Mouse (Mus musculus): ENCODE results near the gene Avil.
A peak's percentile ranks its signal among the peaks of the same experiment; 100 is the strongest.

Gene Avil

DNA sequence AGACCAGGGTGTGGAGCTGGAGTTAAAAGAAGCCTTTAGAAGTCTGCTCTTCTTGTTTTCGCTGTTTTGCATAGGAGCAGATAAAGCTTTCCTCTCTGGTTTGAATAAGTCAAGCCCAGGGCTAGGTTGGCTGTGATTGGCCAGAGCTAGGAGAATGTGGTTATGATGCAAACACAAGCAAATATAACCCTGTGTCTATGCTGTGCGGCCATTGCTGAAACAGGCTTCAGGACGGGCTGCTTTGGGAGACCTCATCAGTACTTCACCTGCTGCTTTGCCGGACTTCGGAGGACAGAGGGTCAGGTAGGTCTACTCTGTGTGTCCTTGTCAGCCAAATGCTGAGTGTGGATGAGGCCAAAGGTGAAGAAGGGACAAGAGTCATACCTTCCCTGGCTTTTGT is at the start of gene Avil:
TSS of gene Avil (plus strand) at position 181 of the 400 bp plus-strand sequence.
- DNase-seq, result no peak

DNA sequence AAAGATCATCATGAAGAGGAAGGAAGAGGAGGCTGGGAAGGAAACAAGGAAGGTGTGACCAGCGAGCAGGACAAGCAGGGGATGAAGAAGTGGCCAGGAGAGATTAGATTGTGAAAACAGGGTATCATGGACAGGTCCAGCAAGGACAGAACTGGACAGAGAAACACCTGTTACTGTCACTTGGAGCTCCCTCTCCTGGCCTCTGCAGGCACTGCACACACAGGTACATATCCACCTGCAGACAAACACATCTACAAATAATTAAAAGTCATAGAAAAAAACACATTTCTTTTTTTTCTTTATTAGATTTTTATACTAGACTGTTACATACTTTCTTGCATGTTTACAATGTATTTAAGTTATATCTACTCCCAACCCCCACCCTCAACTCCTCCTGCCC is 48.1 kb upstream of the Avil start:
- DNase-seq, result no peak

DNA sequence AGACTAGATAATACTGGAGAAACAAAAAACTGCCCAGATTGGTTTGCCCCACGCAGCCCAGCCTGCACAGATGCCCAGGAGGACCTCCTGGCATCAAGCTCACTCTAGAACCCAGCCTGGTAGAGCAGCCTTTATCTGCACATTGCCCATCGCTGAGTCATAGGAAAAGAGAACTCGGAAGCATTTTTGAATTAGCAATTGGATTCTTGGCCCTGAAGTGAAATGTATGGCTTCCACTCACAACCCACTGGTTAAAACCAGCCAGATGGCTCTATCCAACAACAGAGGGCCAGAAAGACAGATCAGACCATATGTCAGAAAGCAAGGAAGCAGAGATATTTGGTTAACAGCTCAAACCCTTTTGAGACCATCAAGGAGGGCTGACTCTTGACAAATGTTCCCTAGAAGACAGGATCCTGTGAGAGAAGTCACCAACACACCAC is 47.5 kb upstream of the Avil start:
- peak; percentile 86 for DNase-seq

DNA sequence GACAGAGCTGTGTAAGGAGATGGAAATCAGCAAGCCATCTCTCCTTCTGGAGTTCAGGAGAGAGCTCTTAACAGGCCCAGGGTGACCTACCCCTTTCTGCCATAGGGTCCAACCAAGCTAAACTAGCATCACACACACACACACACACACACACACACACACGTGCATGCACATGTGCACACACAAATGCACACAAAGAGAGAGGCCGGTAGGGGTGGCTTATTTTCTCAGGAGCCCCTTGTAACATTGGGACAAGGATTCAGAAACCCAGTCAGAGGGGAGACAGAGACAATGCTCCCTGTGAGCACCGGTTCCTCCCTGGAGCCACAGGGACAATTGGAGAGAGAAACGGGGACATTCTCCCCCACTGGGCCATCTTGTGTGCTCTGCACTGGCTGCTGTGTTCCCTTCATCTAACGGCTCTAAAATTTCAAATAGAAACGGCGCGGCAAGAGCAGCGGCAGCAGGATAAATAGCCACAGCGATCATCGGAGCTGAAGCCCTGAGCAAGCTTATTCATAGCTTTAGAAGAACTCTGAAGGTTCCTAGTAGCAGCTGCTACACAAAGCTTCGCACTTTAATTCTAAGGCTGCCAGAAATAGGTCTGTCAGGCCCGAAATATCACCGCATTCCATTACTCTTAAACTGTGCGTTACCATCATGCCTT is 43.7 kb upstream of the Avil start:
- peak; percentile 70 for DNase-seq

DNA sequence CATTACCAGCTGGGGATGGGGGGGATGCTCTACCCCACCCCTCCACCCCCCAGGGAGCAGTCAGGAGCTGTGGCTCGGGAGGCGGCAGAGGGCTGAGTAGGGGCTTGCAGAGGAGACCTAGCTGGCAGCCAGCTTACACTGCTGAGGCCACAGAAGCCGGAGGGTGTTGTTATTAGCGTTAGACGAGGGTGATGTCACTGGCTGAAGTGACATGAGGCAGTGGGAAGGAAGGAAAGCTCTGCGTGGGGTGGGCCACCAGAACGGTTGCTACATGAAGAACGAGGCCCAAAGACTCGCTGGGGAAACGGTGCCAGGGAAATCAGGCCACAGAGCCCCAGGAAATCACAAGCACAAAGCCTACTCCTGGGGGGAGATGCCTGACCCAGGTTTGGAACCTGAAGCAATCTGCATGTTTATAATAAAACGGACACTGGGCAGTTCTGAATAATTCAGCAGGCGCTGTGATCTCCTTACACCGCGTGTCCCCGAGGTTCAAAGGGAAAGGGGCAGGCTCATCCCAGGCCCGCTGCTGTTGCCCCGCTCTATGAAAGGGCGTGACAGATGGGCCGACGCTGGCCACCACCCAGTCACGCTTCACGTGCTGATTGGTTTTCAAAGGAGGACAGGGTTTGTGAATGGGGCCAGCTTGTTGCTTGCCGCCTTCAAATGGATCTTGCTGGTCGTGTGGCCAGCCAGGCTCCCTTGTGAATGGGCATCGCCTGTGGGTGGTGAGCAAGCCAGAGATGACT is 43.0 kb upstream of the Avil start:
- DNase-seq, result peak; percentile 71

DNA sequence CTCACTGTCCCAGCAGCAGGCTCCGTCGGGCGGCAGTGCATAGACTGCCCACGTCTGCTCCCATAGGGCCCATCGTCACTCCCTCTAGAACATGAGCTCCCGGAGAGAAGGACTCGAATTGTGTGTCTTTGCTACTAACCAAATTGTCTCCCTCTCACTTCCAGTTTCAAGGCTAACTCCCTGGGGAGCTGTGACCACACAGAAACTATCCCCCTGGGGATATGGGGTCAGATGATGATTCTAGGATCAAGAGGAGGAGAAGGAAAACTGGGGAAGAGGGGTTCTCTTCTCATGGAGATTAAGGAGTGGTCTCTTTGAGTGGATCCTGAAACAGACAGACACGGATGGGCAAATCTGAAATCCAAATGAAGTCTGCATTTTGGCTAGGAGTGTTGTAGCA is 40.0 kb upstream of the Avil start:
- no peak for DNase-seq

DNA sequence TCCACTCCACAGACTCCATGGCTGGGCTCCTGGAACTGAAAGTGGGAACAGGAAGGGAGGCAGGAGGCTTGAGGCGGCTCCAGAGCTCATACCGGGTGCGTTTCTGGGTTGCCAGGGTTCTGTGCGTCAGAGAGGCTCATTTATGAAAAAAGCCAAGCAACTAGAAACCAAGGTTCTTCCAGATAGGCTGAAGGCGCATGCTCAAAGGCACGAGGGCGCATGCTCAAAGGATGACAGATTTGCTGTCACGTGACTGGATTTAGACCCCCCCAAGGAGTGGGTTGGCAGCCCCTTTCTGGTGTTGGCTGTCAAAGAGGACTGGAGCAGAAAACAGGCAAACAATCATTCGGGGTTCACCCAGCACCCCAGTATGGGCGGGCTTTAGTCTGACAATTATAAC is 38.8 kb upstream of the Avil start:
- peak; percentile 71 for DNase-seq

DNA sequence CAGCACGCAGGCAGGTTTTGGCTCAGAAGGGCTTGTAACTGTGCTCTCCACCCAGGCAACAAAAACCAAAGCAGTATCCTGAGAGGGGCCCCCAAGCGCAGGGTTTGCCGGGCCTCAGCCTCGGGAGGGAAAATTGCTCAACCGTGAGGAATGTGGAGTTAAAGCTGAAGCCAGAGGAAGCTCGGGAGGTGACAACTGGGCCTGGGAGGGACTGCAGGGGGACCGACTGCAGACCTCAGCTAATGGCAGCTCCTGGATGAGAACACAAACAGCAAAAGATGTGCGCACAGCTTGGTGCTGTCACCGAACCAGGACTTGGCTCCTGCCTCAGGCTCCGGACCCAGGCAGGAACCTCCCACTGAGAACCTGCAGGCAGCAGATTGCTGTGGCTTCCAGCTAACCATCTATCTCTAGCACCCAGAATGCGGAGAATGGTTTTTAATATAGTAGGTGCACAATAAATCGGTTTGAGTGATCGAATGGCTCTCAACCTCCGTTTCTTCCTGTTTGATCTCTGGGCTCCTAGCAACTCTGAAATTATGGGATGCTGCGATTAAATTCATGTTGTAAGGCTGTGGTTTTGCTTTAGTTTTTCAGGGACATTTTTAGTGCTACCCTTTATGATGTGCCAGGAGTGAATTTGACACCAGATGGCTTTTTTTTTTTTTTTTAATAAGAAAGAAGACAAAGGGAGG is 38.1 kb upstream of the Avil start:
- peak; percentile 61 for DNase-seq

DNA sequence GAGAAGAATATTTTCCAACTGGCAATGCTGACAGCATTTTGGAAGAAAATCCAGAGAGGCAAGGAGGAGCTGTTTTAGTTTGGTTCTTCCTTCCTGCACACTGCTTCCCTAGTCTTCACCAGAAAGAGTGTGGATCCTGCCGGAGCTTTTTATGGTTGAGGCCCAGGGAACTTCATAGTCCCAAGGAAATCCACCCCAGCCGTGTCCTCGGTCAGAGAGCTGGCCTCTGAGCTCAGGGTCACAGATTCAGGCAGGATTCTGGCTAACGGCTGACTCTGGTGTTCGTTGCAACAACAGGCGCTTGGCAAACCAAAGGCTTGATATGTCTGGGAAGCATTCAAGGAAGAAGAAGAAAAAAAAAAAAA is 37.6 kb upstream of the Avil start:
- no peak for DNase-seq

DNA sequence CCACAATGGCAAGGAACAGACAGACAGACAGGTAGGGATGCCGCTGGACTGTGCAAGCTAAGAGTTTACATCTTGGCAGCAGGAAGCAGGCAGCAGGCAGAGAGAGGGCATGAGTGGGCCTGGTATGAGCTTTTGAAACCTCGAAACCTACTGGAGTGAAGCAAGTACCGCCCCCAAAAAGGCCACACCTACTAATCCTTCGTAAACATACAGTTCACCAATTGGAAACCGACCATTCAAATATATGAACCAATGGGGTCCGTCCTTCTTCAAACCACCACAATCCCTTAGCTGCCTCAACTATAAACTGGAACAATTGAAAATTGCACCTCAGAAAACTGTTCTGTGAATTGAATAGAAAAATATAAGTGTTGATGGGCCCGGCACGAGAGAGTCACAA is 36.7 kb upstream of the Avil start:
- no peak for DNase-seq

DNA sequence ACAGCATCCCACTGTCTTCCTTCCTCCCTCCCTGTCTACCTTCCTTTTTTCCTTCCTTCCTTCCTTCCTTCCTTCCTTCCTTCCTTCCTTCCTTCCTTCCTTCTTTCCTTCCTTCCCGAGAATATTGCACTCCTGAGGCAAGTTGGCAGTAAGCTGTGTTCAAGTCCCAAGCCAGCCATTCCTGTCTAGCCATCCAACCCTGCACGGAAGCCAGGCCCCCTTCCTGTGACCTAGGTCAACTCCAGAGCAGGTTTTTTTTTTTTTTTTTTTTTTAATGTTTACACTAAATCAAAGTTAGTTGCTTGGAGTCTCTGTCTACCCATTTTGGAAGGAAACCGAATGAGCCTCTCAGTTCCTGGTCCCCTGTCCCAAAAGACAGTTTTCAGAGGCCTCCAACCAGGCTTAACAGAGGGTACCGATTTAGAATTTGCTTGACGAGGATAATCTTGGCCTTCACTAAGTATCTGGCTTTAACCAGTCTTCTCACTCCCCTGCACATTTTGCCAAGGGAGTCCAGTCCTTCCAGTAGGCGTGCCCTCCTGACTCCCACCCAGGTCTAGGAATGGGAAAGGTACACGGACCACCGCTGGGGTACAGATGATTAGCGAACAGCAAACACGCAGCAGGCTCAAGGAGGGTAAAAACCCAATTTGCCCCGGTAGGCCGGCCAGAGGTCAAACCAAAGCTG is 29.0 kb upstream of the Avil start:
- no peak for DNase-seq

DNA sequence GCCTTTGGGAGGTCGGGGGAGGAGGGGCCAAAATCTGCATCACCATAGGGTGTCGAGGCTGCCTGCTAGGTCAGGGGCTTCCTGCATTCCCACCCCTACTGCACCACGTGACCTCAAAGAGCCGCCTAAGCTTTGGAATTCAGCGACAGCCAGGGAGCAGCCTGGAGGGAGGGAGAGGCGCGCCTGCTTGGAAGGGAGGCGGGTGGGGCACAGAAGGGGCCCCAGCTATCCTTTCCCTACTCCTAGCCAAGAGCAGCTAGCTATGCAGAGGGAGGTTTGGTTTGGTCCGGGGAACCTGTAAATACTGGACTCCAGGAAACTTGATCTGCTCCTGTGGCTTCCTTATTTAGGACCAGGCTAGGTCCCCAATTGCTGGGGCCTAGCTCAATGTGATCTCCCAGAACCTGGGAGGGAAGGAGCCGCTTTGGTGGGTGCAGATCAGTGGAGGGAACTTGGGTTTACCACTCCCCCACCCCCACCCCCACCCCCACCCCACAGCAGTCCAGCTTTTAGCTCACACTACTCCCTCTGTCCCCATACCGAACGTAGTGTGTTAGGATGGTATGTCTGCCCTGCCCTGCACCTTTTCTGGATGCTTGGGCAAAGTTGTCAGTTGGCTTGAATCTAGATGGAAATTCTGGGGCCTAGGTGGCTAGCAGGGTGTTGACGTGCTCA is 28.3 kb upstream of the Avil start:
- no peak for DNase-seq

DNA sequence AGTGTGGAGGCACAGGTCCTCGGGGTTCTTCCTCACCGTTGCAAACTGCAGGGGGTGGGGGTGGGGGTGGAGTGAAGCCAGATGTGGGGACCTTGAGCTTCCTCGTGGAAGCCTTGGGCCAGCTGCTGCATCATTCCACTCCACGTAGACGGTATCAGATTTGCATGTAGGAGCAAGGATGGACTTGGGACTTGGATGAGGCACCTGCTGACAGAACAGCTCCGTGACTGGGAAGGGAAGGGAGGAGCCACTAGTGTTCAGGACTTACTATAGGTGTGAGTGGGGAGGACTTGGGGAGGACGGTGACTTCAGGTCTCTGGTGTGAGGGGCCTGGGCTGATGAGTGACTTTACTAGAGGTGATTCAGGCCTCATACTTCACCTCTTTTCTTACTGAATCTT is 27.5 kb upstream of the Avil start:
- DNase-seq, result no peak

DNA sequence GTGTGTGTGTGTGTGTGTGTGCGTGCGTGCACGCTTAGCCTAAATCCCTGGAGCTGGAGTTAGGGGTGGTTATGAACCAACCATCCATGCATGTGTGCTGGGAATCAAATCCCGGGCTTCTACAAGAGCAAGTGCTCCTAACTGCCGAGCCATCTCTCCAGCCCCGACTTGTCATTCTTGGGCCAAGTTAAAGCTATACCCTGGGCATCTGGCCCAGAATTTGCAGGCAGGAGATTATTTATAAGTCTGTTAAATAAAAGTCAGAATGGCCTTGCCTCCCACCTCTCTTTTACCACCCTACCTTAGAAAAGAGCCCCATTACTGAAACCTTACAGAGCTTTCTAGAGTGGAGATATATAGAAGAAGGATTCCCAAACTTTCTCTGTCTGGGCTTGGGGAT is 24.8 kb upstream of the Avil start:
- no peak for DNase-seq

DNA sequence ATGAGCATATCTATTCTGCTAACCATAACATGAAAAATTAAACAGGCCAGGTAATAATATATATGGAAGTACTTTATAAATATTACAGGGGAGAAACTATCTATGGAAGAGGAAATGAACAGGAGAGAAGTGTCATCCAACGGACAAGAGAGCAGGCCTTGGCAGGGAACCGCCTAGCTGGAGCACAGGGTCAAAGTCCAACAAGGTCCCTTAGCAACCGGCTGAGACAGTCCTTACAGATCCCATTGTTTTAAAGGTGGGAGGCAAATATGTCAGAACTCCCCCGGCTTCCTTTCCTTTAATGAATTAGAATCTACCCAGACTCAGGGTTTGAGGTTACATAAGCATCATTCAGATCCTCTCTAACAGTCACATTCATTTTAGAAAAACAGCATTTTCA is 23.4 kb upstream of the Avil start:
- DNase-seq, result no peak

DNA sequence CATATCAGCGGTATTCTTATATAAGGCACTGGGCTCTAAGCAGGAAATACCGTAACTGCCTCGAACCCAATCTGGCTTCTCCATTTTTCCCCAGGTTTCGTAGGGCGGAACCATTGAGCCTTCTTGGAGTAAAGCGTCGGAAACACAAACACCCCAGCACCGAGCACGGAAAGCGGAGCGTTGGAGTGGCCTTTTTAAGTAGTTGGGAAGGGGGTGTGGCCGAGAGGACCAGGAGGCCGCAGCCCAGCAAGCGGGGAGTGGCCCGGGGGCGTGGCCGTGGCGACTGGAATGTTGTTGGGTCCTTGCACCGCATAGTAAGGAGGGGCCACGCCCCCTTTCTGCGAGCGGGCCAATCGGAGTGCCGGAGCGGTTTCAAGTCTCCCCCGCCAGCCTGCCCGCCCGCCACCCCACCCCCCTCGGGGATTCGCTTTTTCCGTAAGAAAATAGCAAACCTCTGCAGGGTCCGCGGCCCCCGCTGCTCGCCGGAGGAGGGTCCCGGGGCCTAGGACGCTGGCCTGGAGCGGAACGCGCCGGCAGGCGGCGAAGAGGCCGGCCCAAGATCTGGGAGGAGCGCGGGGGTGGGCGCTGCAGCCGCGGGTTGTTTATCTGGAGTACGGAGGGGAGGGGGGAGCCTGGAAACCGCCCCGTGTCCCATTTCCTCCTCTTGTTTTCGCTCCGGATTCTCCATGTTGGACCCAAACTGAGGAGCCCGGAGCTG is 22.1 kb upstream of the Avil start, which contains the start of gene Ctdsp2:
TSS of gene Ctdsp2 (plus strand) at position 441 of the 718 bp plus-strand sequence.
- peak; percentile 100 for DNase-seq

DNA sequence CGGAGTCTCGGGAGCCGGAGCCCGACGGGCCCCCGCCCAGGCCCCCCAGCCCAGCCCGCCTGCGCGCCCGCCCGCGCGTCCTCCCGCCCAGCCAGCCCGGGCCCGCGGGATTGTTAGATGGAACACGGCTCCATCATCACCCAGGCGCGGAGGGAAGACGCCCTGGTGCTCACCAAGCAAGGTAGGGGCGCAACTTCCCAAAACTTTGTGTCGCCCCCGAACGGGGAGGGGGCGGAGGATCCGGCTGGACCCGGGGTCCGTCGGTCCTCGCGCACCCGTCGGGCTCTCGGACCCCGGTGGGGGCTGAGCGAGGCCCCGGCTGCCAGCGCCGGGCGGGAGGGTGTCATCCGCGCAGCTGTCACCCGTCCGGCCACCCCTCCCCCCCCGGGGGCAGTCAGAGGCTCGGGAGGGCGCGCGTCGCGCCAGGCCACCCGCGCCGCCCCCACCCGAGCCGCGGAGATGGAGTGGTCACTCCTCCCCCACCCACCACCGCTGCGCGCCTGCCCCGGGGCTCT is 21.3 kb upstream of the Avil start:
- DNase-seq, result peak; percentile 68

DNA sequence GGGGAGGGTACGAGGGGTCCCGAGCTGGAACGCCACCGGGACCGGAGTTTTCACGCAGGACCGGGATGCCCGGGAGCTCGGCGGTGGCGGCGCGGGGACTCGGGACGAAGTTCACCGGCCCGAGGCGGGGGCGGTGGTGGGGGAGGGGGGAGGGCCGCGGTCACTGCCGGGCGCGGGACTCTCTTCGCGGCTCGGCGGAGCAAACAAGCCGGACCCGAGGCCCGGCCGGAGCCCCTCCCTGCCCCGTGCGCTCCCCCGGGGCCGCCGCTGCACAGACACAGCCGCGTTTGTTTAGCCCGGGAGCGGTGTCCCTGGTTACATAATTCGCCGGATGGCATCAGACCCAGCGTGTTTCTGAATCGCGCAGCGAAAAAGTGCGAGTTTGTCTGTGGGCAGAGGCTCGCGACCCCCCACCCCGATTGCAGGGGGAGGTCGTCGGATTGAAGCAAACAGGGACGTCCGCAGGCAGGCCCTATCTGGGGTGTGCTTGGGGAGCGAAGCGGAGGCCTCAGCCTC is 20.8 kb upstream of the Avil start:
- DNase-seq, result peak; percentile 62

DNA sequence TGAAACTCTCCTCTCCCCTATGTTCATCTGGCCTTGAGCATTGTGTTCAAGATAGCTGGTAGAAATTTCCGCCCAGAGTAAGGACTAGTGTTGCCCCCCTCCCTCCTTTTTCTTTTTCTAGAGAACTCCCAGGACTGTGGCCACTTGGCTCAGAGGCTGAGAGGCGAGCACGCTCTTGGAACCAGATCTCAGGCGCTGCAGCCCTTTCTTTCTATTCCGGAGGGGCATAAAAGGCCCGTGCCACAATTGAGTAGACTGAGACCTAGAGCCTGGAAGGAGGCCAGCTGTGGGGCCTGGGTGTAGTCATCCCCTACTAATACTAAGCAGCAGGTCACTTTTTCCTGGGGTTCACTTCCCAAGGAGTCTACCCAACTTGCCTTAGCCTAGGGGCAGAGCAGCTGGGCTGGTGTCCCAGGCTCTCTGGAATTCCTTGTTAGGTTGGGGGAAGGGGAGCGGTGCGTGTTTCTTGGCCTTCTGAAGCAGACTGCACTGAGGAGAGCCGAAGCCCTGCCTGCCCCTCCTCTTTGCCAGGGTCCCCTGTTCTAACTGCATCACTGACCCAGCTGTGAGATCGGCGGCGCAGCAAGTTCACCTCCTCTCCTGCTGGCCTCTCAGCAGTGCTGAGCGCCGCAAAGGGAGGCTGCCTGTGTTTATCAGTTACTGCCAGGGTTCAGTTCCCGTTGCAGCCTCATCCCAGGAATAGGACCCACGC is 20.1 kb upstream of the Avil start:
- DNase-seq, result peak; percentile 61

DNA sequence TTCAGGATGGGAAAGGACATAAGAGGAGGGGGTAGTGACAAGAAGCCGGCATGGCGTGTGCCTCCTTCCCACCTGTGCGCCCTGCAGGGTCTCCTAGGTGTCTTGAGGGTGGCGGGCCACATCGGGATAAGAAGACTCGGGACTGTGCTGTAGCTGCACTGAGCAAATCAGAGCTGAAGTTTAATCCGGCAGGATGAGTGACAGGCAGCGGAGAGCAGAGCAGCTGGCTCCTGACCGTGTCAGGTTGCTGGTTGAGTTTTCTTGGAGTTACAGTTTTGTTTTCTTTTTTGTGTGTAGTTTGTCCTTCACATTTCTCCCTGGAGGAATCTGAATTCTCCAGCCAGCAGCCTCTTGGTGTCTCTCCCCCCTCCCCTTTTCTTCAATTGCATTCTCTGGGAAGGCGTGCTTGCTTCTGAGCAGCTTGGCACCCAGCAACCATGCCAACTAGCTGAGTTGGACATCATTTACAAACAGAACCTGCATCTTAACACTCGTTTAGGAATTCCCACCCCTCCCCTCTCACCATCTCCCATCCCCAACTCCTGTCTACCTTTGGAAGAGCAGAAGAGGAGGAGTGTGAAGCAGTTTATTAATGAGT is 19.5 kb upstream of the Avil start:
- no peak for DNase-seq

DNA sequence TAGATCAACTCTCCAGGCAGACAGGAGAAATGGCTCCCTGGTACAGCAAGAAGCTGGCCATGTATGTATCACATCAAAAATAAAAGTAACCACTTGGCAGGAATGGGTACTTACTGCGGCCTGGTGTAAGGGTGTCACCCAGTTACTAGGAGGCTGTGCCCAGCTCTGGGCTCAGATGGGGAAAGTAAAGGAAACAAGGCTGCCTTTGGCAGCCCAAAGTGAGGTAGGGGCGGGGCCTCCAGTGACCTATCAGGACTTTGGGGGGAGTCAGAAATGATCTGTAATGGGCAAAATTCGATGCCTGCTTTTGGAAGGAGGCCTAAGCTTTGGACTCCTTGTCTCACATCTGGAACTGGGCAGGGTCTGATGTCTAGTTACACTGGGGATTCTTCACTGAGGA is 18.8 kb upstream of the Avil start:
- no peak for DNase-seq
